Mouse (Mus musculus): ENCODE results near the gene Eif3m.

The Eif3m gene

GRCm38 (mm10) chr2:105007236-105007635 is 9.6 kb downstream of the Eif3m start:
- DNase-seq, result no peak

GRCm38 (mm10) chr2:104996201-104996600 is 20.7 kb downstream of the Eif3m start:
- DNase-seq, result no peak

GRCm38 (mm10) chr2:104994436-104994835 is 22.4 kb downstream of the Eif3m start:
- no peak for DNase-seq

GRCm38 (mm10) chr2:104988974-104989373 is 27.9 kb downstream of the Eif3m start:
- no peak for DNase-seq

GRCm38 (mm10) chr2:104985796-104986195 is 31.1 kb downstream of the Eif3m start:
- no peak for DNase-seq

- no peak for DNase-seq
These were observed 35.2 kb downstream of the Eif3m start for GRCm38 (mm10) chr2:104981712-104982111.

- DNase-seq, result no peak
These were observed 52.4 kb downstream of the Eif3m start for GRCm38 (mm10) chr2:104964492-104964891.
